Mouse (Mus musculus) adrenal gland, postnatal 14 days (tissue): ENCODE measurements at regions not wholly inside any gene's neighbourhood (a gene's known extent, or its start where the extent isn't known, plus 50 kb on each side); places are given as distances from the start of the nearest gene placed in this dataset.
A peak's percentile ranks its signal among the peaks of the same experiment; 100 is the strongest.

ENCODE experiments used
- DNase-seq: peaks from one replicate; pipeline ENCODE4 v3.0.0; 2021; ENCODE audit warnings: mixed read lengths

GRCm38 (mm10) chr13:112125769-112126469, 162.3 kb upstream of the Ankrd55 start:
- DNase-seq, result no peak

DNA sequence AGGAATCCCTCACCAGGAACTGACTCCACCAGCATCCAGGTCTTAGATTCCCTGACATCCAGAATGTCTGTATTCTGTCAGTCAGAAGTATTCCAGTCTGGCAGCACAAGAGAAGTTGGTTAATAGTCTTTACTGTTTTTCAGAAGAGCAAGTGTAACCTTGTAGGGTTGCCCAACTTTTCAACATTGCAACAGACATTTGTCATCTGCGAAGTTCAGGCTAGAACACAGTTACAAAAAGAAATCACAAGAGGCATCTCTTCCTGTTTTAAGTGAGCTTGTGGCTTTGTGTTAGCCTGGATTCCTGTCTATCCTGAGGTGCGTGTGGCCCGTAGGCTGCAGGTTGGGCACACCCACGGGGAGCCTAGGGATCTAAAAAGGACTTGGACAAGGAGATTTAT, 158.0 kb upstream of the Ankrd55 start:
- peak; percentile 58 for DNase-seq

GRCm38 (mm10) chr13:112130774-112131173, 157.5 kb upstream of the Ankrd55 start:
- DNase-seq, result no peak

DNA sequence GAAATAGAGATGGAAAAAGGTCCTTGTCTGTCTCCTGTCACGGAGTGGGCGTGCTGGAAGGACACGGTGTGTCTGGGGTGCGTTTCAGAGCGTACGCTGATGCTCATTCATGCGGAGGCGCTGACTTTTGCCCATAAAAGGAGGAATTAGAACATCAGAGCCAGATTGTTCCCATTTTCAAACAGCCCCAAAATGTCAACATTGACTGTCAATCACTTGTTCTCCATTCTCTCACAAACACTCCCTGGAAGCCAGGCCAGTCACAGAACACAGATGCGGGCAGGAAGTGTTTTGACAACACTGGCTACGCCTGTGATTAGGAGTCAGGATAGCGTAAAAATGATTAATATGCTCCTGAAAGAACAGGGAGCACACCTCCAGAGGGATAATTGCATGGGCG, 157.1 kb upstream of the Ankrd55 start:
- DNase-seq, result no peak

- DNase-seq, result no peak
Measured at GRCm38 (mm10) chr13:112133736-112134135, 154.5 kb upstream of the Ankrd55 start.

- DNase-seq, result no peak
Measured at GRCm38 (mm10) chr13:112134701-112135100, 153.6 kb upstream of the Ankrd55 start.

- no peak for DNase-seq
Measured at GRCm38 (mm10) chr13:112135777-112136176, 152.5 kb upstream of the Ankrd55 start.

GRCm38 (mm10) chr13:112136850-112137249, 151.4 kb upstream of the Ankrd55 start:
- no peak for DNase-seq

DNA sequence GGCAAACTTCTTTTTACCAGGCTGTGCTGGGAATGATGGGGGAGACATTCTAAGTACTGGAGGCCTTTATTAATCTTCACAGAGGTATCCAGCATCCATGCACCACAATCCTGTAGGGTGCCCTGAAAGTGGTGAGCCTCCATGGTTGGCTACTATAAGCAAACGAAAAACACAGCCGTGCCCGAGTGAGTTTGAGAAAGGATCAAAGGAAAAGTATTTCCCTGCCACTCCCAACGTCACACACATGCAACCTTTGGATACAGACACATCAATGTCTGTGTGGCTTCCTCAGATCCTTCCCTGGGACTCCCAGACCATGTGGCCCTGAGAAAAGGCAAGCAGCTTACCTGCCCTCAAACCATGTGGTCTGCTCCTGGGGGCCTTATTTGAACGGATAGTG, 147.4 kb upstream of the Ankrd55 start:
- DNase-seq, result no peak

- no peak for DNase-seq
Measured at GRCm38 (mm10) chr13:112144393-112145348, 143.6 kb upstream of the Ankrd55 start.

DNA sequence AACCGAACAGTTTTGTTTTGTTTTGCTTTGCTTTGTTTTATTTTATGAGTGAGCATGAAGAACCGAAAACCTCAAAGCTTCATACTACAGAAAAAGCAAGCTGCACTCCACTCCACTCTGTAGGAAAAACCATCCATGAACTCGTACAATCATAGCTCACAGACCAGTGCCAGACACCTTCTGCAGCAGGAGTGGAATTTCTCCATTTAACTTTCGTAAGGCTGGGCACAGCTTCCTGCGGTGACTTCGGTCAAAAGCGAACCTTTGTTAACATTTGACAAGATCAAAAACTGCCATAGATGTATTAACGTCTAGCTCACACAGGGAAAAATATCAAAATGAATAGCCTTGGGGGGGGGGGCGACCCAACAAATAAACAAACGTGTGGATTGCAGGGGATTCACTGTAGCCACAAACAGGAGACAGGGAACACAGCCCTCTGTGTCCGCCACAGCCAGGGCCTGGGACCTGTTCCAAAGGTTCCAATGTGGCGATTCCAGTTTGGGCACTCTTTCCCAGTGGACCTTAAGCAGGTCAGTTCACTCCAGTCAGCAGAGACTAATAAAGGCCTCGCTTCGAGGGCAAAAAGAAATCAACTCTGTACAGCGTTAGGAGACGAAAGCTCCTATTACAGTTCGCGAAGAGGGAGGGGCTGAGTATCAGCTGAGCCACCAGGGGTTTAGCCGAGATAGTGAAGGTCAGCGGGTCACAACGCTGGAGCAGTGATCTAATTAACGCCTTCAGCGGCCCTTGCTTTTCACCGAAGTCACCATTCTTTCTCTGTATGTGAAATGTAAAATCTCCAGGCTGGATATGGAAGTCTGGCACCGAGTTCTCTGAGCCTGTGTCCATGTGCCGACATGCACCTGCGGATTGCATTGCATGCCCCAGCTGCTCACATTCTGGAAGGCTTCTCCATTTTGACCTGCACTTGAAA, 135.4 kb upstream of the Ankrd55 start:
- peak; percentile 75 for DNase-seq

DNA sequence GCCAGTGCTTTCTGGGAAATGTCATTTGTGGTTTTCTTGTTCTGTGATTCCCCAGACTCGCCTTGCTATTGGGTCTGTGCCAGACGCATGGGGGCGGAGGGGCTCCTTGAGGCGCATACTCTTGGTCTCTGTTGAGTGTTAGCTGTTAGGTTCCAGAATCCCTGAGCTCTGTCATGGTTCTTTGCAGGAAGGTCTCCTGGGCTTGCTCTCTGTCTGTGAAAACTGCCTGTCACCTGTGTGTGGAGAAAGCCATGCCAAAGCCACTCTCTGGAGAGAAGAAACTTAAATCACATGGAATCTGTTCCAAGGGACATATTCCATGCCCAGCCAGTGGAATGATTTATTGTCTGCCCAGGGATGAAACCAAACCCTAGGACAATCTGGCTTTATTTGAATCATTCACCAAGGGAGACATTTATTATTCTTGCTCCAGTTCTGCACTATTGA, 134.5 kb upstream of the Ankrd55 start:
- DNase-seq, result peak; percentile 53

GRCm38 (mm10) chr13:112159430-112160172, 128.7 kb upstream of the Ankrd55 start:
- DNase-seq, result no peak

- DNase-seq, result peak; percentile 32
Measured at GRCm38 (mm10) chr13:112160173-112160641, 128.0 kb upstream of the Ankrd55 start.

DNA sequence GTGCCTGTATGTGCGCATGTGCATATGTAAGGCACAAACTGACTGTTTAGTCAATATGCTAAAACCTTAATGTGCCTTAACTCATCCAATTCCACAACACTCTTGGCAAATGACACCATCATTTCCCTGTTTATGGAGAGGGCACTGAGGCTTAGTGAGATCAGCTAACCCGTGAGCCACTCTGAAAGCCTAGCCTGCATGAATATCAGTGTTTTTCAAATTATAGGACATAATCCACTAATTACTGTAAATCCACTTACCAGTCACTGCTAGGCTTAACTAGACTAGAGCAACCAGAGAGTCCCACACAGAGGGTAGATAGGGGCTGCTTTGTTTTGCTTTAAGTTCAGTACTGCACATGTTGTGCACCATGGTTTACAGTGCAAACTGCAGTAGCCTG, 127.5 kb upstream of the Ankrd55 start:
- DNase-seq, result no peak

DNA sequence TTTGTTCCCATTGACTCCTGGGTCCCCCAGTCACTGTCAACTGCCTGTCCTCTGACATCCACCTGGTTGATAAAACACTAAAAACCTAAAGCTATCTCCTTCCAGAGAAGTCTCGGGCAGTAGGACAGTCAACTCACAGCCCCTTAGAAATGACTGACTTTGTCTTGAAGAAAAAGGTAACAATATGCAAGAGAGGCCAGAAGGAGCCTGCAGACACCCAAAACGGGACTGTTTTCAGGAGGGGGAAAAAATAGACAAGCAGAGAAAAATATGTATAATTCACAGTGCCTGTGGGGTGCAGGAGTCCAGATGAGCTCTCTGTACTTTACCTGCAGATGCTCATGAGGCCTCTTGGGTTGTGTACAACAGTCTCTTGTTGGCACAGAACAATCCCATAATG, 126.4 kb upstream of the Ankrd55 start:
- no peak for DNase-seq

DNA sequence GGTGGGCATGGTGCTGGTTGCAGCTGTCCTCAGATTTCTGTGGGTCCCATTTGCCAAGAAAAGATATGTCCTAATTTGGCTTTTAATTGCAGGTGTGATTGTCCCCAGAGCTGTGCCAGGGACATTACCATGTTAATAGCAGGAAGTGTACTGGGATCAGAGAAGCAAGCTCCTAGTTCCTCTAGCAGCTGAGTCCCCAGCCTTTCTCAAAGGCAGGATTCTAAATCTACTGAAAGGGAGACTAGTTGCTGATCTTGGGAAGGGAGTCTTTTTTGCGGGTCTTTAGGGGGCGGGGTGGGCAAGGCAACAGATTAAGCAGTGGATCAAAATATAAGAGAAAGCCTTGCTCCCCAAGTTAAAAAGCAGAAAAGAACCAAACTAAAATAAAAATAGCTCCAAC, 122.3 kb upstream of the Ankrd55 start:
- DNase-seq, result no peak

DNA sequence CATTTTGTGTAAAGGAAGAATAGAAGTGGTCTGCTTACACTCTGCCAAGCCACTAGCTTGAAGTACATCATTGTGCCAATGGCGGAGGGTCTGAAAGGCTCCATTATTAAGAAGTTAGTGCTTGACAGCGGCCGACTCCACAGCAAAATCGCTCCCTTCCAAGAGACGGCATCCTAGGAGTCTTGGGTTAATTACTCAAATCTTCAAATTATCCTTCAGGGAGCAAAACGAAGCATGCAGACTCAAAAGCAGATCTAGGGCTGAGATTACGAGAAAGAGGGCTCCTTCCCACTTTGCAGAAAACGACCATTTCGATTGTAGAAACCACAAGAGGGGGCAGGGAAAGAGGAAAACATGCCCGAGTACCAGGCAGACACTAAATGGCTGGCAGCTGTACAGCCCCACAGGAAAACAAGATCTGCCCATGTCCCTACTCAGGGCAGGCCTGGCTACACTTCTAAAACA, 121.9 kb upstream of the Ankrd55 start:
- no peak for DNase-seq

GRCm38 (mm10) chr13:112168468-112168867, 119.8 kb upstream of the Ankrd55 start:
- no peak for DNase-seq

- DNase-seq, result no peak
Measured at GRCm38 (mm10) chr13:112170872-112171271, 117.4 kb upstream of the Ankrd55 start.
